Mouse (Mus musculus) cerebellum, postnatal 4 days (tissue): ENCODE measurements at regions not wholly inside any gene's neighbourhood (a gene's known extent, or its start where the extent isn't known, plus 50 kb on each side); places are given as distances from the start of the nearest gene placed in this dataset.

Experiments used
- DNase-seq, 2 experiments: peaks; one replicate each; pipeline ENCODE4 v3.0.0; 2022; ENCODE audit warnings: low spot score in 2 of 2, mixed read lengths in 1 of 2

- DNase-seq: no peak
These were observed 55.6 kb downstream of the Irf2bp2 start for GRCm38 (mm10) chr8:126538136-126538535.

DNA sequence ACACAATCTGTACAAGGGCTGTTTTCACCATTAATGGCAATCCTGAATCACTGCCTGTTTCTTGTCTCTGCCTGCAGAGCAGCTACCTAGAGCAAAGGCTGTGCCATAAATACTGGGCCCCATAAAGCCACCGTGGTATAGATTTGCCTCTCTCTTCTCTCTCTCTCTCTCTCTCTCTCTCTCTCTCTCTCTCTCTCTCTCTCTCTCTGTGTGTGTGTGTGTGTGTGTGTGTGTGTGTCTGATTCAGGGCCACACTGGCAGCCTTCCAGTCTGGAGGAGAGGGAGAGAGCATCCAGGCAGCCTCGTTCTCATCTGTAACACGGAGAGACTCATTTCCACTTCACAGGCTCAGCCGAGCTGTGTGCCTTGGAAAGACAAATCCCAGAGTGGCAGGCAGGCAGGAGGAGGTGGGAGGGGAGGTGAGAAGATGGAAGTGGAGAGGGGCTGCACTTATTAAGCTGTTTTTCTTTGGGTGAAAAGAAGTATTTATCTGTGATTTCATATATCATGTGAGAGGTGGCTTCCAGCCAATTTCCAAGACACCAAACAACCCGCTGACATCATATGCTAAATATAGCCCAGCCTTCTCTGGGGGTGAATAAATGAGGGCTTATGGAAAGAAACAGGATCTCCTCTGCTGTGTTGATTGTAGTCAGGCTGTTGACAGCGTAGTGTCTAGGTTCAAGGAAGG lies 56.7 kb downstream of the Irf2bp2 start:
- peak; percentile 62 to 82 for DNase-seq

GRCm38 (mm10) chr8:126536132-126536927 lies 57.5 kb downstream of the Irf2bp2 start:
- no peak for DNase-seq

- DNase-seq: no peak
These were observed 57.6 kb upstream of the Tarbp1 start for GRCm38 (mm10) chr8:126532284-126532974.

DNA sequence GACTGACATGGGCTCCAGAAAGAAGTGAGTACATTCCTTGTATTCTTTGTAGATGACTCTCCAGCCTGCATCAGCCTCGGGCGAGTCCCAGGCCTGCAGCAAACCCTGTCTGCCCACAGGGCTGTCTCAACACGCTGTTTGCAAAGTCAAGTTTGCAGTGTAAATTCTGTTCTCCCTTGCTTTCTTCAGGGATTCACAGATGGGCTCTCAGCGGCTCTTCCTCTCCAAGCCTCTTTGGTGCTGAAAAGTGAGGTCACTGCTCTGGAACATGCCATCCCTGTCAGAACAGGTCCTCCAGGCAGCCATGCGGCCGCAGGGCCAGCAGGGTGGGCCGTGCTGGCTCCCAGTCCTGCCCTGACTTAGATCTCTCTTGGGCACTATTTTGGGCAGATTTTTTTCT lies 56.6 kb upstream of the Tarbp1 start:
- DNase-seq: no peak

- DNase-seq: no peak
These were observed 54.5 kb upstream of the Tarbp1 start for GRCm38 (mm10) chr8:126529409-126529808.

DNA sequence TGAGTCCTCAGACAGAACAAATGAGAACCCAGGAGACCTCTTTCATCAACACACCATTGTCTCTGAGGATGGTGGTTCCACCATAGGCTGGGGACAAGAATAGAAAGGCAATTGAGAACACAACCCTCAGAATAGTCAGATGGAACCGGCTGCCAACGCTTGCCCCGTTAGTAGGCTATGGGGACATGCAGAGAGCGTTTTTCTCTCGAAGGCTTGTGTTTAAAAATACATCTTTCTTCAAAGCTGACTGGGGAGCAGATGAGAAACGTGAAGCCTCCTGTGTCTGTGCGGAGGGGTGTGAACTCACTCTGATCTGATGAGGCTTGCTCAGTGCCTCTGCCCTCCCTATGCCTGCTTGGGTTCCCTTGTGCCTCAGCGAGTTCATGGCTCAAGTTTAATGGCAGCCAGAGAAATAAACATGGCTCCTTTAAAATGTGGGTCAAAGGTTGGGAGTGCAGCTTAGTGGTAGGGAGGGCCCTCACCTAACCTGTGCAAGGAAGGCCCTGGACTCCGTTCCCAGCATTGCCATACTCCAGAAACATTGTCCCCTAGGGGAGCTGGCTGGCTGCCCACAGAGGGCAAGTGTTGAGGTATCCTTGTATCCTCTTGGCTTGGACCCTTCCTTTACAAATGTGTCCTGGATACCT lies 53.7 kb upstream of the Tarbp1 start:
- no peak for DNase-seq

- no peak for DNase-seq
These were observed 52.2 kb upstream of the Tarbp1 start for GRCm38 (mm10) chr8:126526864-126527571.

GRCm38 (mm10) chr8:126525575-126525974 lies 50.7 kb upstream of the Tarbp1 start:
- DNase-seq: no peak
